Mouse (Mus musculus): ENCODE measurements around the gene S100a4.

GRCm38 (mm10) chr3:90649832-90650231, 46.3 kb downstream of the S100a4 start:
- TF ChIP-seq EP300 (IDR thresholded peaks at IDR 0.05; ENCODE audit: insufficient read depth, low read depth, low read length) (no peak), CTCF (IDR thresholded peaks at IDR 0.05; ENCODE audit: low read depth, low read length) (no peak), POLR2A (IDR thresholded peaks at IDR 0.05; ENCODE audit: insufficient read depth, low read length) (no peak)
